Mouse (Mus musculus) stomach, postnatal 0 days (tissue): ENCODE measurements around the gene Rnf214.

Experiments used
- CTCF ChIP-seq: IDR thresholded peaks from 2 replicates; pipeline ENCODE4 v1.5.1; 2016; ENCODE audit warnings: antibody characterized with exemption, low read depth, mild to moderate bottlenecking, moderate library complexity
- EP300 ChIP-seq: optimal IDR thresholded peaks from 2 replicates; pipeline ENCODE3; 2016; ENCODE audit warnings: antibody characterized with exemption

DNA sequence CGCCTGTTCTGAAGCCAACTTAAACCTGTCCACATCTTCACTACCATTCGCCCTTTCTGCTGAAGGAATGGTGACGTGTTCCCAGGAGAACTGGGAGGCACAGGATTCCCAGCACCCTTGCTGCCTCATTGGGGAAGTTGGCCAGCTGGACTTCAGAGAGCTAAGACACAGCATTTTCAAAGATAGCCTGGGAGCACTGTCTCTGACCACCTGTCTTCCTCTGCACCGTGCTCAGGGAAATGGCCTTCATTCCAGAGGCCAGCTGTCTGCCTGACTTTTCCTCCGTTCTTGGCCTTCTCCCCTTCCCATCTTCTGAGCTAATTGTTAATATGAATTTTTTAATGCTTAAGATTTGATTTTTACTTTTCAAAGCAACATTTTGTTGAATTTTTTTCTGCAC, 22.6 kb upstream of the Rnf214 start:
- TF ChIP-seq CTCF (no peak), EP300 (no peak)
